Mouse (Mus musculus) embryonic facial prominence, embryonic 13.5 days (tissue): ENCODE data around the gene Hormad2. TPM values are rescaled to one million over a fixed set of nuclear protein-coding genes. Genes with fewer than 3 reads are reported as not detected.

ENCODE experiments used
- ATAC-seq: fragments of 200-750 bp; cut with Nextera tagmentation; 2 replicates; pipeline ENCODE4 v1.8.0; 2017; ENCODE audit warnings: low read depth; ENCODE audit not compliant: insufficient number of reproducible peaks, insufficient read depth, low FRiP score, low TSS enrichment
- H3K27ac ChIP-seq: fragments of 300-500 bp; sonication (generic); 2 replicates; pipeline ENCODE4 v1.5.1; 2015; ENCODE audit warnings: moderate library complexity, mild to moderate bottlenecking, inconsistent platforms
- H3K27me3 ChIP-seq: fragments of 300-500 bp; sonication (generic); 2 replicates; pipeline ENCODE4 v1.6.1; 2015; ENCODE audit warnings: mild to moderate bottlenecking, inconsistent platforms
- H3K36me3 ChIP-seq: fragments of 300-500 bp; sonication (generic); 2 replicates; pipeline ENCODE4 v1.6.1; 2015; ENCODE audit warnings: mild to moderate bottlenecking, inconsistent platforms
- H3K4me1 ChIP-seq: fragments of 300-500 bp; sonication (generic); 2 replicates; pipeline ENCODE4 v1.6.1; 2015; ENCODE audit warnings: inconsistent platforms
- H3K4me2 ChIP-seq: fragments of 300-500 bp; sonication (generic); 2 replicates; pipeline ENCODE4 v1.6.1; 2015; ENCODE audit warnings: moderate library complexity, mild to moderate bottlenecking, inconsistent platforms
- H3K4me3 ChIP-seq: fragments of 300-500 bp; sonication (generic); 2 replicates; pipeline ENCODE4 v1.5.1; 2015; ENCODE audit warnings: mild to moderate bottlenecking, inconsistent platforms
- H3K9ac ChIP-seq: fragments of 300-500 bp; sonication (generic); 2 replicates; pipeline ENCODE4 v1.6.1; 2015; ENCODE audit warnings: mild to moderate bottlenecking, inconsistent platforms
- H3K9me3 ChIP-seq: fragments of 300-500 bp; sonication (generic); 2 replicates; pipeline ENCODE4 v1.6.1; 2016; ENCODE audit warnings: inconsistent platforms
- WGBS: fragments of 180-500 bp; shearing (Covaris S2); methylation state at CpG from one replicate; pipeline ENCODE4 v1.1.7; 2015; ENCODE audit warnings: mixed read lengths; 5-methylcytosine and 5-hydroxymethylcytosine counted together
- polyA plus RNA-seq: library from polyadenylated mRNA; unstranded; fragments of >200 nt; fragmentation: Nextera tagmentation; extraction: Ambion mirVana; gene quantifications from 2 replicates; pipeline ENCODE4 v1.2.1, GENCODE M21; 2015

The Hormad2 gene
- 0.22 TPM in 1 of 2 replicates, not detected in the other for polyA plus RNA-seq

GRCm38 (mm10) chr11:4440978-4441377 lies at the start of gene Hormad2:
Gene Hormad2 (minus strand): TSS chr11:4441105.
- Histone ChIP-seq H3K4me1 (no peaks in the 10 kb centered on the region), H3K27ac (no peak within 1 kb of the TSS), H3K4me2 (no peak within 1 kb of the TSS), H3K4me3 (no peak within 1 kb of the TSS), H3K9me3 (no peaks in the 10 kb centered on the region), H3K9ac (no peak within 1 kb of the TSS), H3K27me3 (no peaks in the 10 kb centered on the region), H3K36me3 (no peaks in the 10 kb centered on the region)
- ATAC-seq: no peak
- 54% methylated on average over 19 of the region's 19 CpGs for WGBS

DNA sequence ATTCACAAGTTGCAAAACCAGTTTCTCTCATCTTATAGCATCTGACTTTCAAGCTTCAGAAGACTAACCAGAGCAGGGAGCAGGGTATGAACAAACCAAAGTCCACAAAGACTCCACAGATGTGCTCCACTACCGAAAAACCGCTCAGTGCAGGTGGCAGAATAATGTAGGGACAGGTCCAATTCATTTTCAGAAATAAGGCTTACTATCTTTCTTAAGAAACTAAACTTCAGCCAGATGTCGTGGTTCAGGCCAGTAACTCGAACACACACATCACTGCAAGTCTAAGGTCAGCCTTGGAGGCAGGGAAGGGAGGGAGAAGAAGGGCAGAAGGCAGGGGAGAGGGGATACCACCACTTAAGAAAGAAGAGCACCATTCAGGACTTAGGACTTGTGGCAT lies 48.3 kb upstream of the Hormad2 start:
- Histone ChIP-seq H3K9me3 (no peaks in the 10 kb centered on the region), H3K9ac (no peak overlapping the region), H3K4me2 (no peak overlapping the region), H3K4me3 (no peak overlapping the region), H3K27me3 (no peaks in the 10 kb centered on the region), H3K4me1 (peaks cover 6% of the 10 kb centered on the region; the same call in 1 of the 2 replicates), H3K36me3 (peaks cover 92% of the 10 kb centered on the region), H3K27ac (no peak overlapping the region)
- WGBS: 85% methylated on average over 4 of the region's 4 CpGs
- ATAC-seq: no peak

- Histone ChIP-seq H3K27ac (no peak overlapping the region), H3K4me3 (no peak overlapping the region), H3K27me3 (no peaks in the 10 kb centered on the region), H3K4me1 (peaks cover 6% of the 10 kb centered on the region; the same call in 1 of the 2 replicates), H3K9me3 (no peaks in the 10 kb centered on the region), H3K36me3 (peaks cover 95% of the 10 kb centered on the region), H3K4me2 (no peak overlapping the region), H3K9ac (no peak overlapping the region)
- ATAC-seq: no peak
- 92% methylated on average over 2 of the region's 2 CpGs for WGBS
Measured at GRCm38 (mm10) chr11:4488798-4489197, 47.9 kb upstream of the Hormad2 start.

DNA sequence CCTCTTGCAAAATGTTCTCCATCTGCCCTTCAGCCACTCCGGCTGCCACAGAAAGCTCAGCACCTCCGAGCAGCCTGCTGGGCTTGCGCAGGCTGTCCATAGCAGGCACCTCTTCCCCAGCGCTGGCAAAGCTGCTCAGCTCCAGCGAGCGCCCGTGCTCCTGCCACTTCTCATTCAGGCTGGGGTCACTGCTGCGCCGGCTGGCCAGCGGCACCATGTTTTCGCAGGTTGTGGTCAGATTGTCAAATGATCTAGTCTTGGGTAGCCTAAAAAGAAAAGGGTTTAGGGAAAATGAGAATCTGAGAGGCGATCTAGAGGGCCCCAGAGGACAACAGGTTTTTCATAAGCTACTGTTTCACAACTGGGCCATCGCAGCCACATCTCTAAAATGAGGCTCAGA lies 47.5 kb upstream of the Hormad2 start:
- Histone ChIP-seq H3K36me3 (peaks cover 97% of the 10 kb centered on the region), H3K9ac (no peak overlapping the region), H3K9me3 (no peaks in the 10 kb centered on the region), H3K27ac (no peak overlapping the region), H3K4me2 (no peak overlapping the region), H3K27me3 (no peaks in the 10 kb centered on the region), H3K4me3 (no peak overlapping the region), H3K4me1 (peaks cover 6% of the 10 kb centered on the region; the same call in 1 of the 2 replicates)
- 94% methylated on average over 13 of the region's 13 CpGs for WGBS
- ATAC-seq: no peak

- WGBS: 83% methylated on average over 8 of the region's 8 CpGs
- Histone ChIP-seq H3K36me3 (peaks cover 97% of the 10 kb centered on the region), H3K4me1 (peaks cover 6% of the 10 kb centered on the region; the same call in 1 of the 2 replicates), H3K9me3 (no peaks in the 10 kb centered on the region), H3K4me2 (no peak overlapping the region), H3K27me3 (no peaks in the 10 kb centered on the region), H3K9ac (no peak overlapping the region), H3K4me3 (no peak overlapping the region), H3K27ac (no peak overlapping the region)
- 0 out of 2 replicates have a peak, but pooled peaks have one; percentile 37 for ATAC-seq
Measured at GRCm38 (mm10) chr11:4487401-4487965, 46.6 kb upstream of the Hormad2 start.

- H3K4me1 ChIP-seq: peaks cover 6% of the 10 kb centered on the region; the same call in 1 of the 2 replicates
- no peak overlapping the region for H3K4me3 ChIP-seq
- 93% methylated on average over 5 of the region's 5 CpGs for WGBS
- H3K4me2 ChIP-seq: no peak overlapping the region
- H3K36me3 ChIP-seq: peaks cover 95% of the 10 kb centered on the region
- no peaks in the 10 kb centered on the region for H3K9me3 ChIP-seq
- no peak for ATAC-seq
- H3K27ac ChIP-seq: no peak overlapping the region
- H3K9ac ChIP-seq: no peak overlapping the region
- H3K27me3 ChIP-seq: no peaks in the 10 kb centered on the region
Measured at GRCm38 (mm10) chr11:4484541-4484940, 43.6 kb upstream of the Hormad2 start.

DNA sequence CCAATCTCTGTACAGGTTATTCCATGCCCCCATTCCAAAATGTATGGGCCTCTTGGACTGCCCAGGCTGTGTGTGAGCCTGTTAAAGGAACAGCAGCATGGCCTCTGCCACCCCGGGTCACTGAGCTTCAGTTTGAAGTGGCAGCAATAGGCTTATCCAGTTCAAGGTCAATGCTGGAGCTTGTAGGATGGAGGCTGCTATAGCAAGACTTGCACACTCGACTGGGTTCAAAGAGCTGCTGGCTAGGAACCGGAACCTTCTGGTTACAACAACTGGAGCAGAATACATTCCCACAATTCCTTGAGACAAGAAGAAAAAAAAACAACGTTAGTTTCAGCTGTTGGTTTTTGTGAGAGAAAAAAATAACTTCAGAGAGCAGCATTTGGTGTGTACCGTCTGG lies 41.7 kb upstream of the Hormad2 start:
- no peak overlapping the region for H3K27ac ChIP-seq

DNA sequence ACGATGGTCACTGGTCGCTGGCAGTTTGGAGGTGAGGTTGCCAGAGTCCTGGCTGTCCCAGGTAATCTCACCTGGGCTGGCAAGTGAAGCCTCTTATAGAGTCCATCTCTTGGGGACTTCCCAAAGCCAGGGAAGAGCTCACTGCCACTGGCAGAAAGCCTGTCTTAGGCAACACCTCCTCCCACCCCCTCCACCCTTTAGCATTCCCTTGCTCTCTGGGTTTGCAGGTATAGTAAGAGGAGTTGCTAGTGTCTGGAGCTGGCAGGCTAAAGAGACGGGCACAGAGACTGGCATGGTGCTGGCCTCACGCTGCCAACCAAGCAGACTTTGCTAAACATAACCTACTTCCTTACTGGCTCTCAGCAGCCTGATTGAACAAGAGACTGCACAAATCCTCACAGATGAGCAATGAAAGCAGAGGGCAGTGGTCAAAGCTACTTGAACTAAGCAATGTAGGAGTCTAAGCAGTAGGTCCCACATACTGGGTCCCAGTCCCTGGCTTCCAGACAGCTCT lies 35.3 kb upstream of the Hormad2 start:
- Histone ChIP-seq H3K9ac (no peak overlapping the region), H3K36me3 (peaks cover 24% of the 10 kb centered on the region), H3K4me2 (no peak overlapping the region), H3K9me3 (no peaks in the 10 kb centered on the region), H3K27ac (no peak overlapping the region), H3K27me3 (no peaks in the 10 kb centered on the region), H3K4me3 (no peak overlapping the region), H3K4me1 (peaks cover 8% of the 10 kb centered on the region; the same call in 1 of the 2 replicates)
- WGBS: 93% methylated on average over 4 of the region's 4 CpGs
- no peak for ATAC-seq

More for the DNA sequence above, 41.7 kb upstream of the Hormad2 start:
- Histone ChIP-seq H3K9ac (no peak overlapping the region), H3K36me3 (peaks cover 85% of the 10 kb centered on the region), H3K4me3 (no peak overlapping the region), H3K4me2 (no peak overlapping the region), H3K27me3 (no peaks in the 10 kb centered on the region), H3K4me1 (peaks cover 5% of the 10 kb centered on the region; the same call in 1 of the 2 replicates), H3K9me3 (no peaks in the 10 kb centered on the region)
- no peak for ATAC-seq
- 85% methylated on average over 5 of the region's 5 CpGs for WGBS

- Histone ChIP-seq H3K9ac (no peak overlapping the region), H3K4me3 (no peak overlapping the region), H3K4me1 (peaks cover 8% of the 10 kb centered on the region; the same call in 1 of the 2 replicates), H3K27ac (no peak overlapping the region), H3K4me2 (no peak overlapping the region), H3K27me3 (no peaks in the 10 kb centered on the region), H3K9me3 (no peaks in the 10 kb centered on the region), H3K36me3 (no peaks in the 10 kb centered on the region; the same call in 1 of the 2 replicates)
- 65% methylated on average over 7 of the region's 7 CpGs for WGBS
- ATAC-seq: no peak
Measured at GRCm38 (mm10) chr11:4472464-4473179, 31.7 kb upstream of the Hormad2 start.

- Histone ChIP-seq H3K27me3 (no peaks in the 10 kb centered on the region), H3K4me1 (peaks cover 8% of the 10 kb centered on the region; the same call in 1 of the 2 replicates), H3K27ac (no peak overlapping the region), H3K4me2 (no peak overlapping the region), H3K9me3 (no peaks in the 10 kb centered on the region), H3K4me3 (no peak overlapping the region), H3K36me3 (no peaks in the 10 kb centered on the region), H3K9ac (no peak overlapping the region)
- ATAC-seq: no peak
- WGBS: 74% methylated on average over 5 of the region's 5 CpGs
Measured at GRCm38 (mm10) chr11:4471734-4472133, 30.8 kb upstream of the Hormad2 start.

DNA sequence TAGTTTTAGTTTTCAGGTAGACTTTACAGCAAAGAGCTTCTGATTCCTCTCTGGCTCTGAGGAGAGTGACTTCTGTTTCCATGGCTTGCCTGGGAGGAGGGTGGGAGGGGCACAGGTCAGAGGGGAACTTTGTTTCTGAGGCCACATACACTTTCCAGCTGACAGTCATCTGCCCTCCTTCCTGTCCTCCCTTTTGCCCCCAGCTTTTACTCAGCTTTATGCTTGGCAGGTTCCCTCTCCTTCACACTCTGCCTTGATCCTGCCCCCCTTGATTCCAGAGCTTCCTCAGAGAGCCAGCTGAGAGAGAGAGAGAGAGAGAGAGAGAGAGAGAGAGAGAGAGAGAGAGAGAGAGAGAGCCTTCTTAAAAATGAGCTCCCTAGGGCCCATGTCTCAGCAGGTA lies 30.3 kb upstream of the Hormad2 start:
- Histone ChIP-seq H3K27me3 (no peaks in the 10 kb centered on the region), H3K4me3 (no peak overlapping the region)

DNA sequence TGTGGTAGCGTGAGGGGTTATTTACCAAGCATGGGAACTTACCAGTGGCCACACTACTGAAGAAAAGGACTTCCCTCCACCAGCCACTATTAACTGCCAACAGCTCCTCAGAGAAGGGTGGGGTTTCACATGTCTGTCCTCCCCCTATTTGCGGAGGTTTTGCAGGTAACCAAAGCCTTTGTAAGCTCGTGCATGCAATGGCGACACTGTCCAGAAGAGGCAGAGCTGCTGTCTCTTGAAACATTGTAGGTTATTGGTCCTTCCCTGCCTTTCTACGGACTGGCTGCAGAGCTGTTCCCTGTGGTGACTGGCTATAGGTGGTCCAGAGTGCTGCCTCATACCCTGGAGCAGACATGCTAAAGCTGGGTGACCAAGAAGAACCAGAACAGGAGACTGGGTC lies 28.2 kb upstream of the Hormad2 start:
- H3K9me3 ChIP-seq: no peaks in the 10 kb centered on the region
- no peak overlapping the region for H3K4me2 ChIP-seq

More for the DNA sequence above, 30.3 kb upstream of the Hormad2 start:
- Histone ChIP-seq H3K36me3 (no peaks in the 10 kb centered on the region), H3K27ac (no peak overlapping the region), H3K9me3 (no peaks in the 10 kb centered on the region), H3K4me2 (no peak overlapping the region), H3K9ac (no peak overlapping the region), H3K4me1 (peaks cover 11% of the 10 kb centered on the region; the same call in 1 of the 2 replicates)
- ATAC-seq: no peak

More for the DNA sequence above, 28.2 kb upstream of the Hormad2 start:
- ATAC-seq: no peak
- no peaks in the 10 kb centered on the region for H3K27me3 ChIP-seq
- H3K36me3 ChIP-seq: no peaks in the 10 kb centered on the region
- no peak overlapping the region for H3K9ac ChIP-seq
- 57% methylated on average over 5 of the region's 5 CpGs for WGBS
- H3K4me3 ChIP-seq: no peak overlapping the region
- no peak overlapping the region for H3K27ac ChIP-seq
- peaks cover 12% of the 10 kb centered on the region; the same call in 1 of the 2 replicates for H3K4me1 ChIP-seq
